14 mouse cellular contexts compared by ENCODE assay signal in genomic region chr17:34804871-34805562, GRCm38 (mm10). TPM values are rescaled to one million over a fixed set of nuclear protein-coding genes. Genes with fewer than 3 reads are reported as not detected.
DNase-seq lines count a peak whose midpoint lies in the region; ATAC-seq and TF ChIP-seq lines count a peak whose summit lies in the region.
"Had no signal": no experiment of that assay in that cellular context is flagged by ENCODE, and none has a peak within 500 bp of the region (broad histone marks: within the 10 kb centered on the region; RNA-seq: fewer than 3 reads in every experiment).

No protein-coding gene starts in this region.

- TF ChIP-seq EP300 in ES-Bruce4 (IDR thresholded peaks at IDR 0.05; ENCODE audit: insufficient read depth, low read depth, low read length), result no peak

- no peaks in the 10 kb centered on the region for H3K27me3 ChIP-seq in kidney, adult 2 months (replicated peaks; ENCODE audit: control insufficient read depth, insufficient read depth, low read length)
- no peaks in the 10 kb centered on the region for H3K27me3 ChIP-seq in ES-Bruce4 (ENCODE audit: control insufficient read depth, insufficient read depth, low read length, poor library complexity, severe bottlenecking)
- H3K27me3 ChIP-seq: limb, embryonic 12.5 days had no signal

- no peaks in the 10 kb centered on the region for H3K36me3 ChIP-seq in kidney, adult 2 months (ENCODE audit: control insufficient read depth, insufficient read depth, low read length)
- H3K36me3 ChIP-seq in ES-Bruce4 (ENCODE audit: control insufficient read depth, insufficient read depth, low read length, poor library complexity, severe bottlenecking), result no peaks in the 10 kb centered on the region
- H3K36me3 ChIP-seq: limb, embryonic 12.5 days had no signal

- 74% methylated on average over 6 of the region's 6 CpGs for WGBS in kidney, adult 2 months

- TF ChIP-seq POLR2A in kidney, adult 2 months (IDR thresholded peaks at IDR 0.05; ENCODE audit: low read depth, low read length), result no peak
- no peak for TF ChIP-seq POLR2A in ES-Bruce4 (IDR thresholded peaks at IDR 0.05; ENCODE audit: insufficient read depth, low read length)

- no peak for DNase-seq in kidney, adult 2 months
- no peak for DNase-seq in kidney, adult 8-10 months
- peak; percentile 29 for DNase-seq in A20 (ENCODE audit: low read depth, low spot score)
- DNase-seq in induced T-regulatory cell, adult 2 months (ENCODE audit: low read depth), result peak; percentile 46
- DNase-seq in kidney, adult 9 months, result no peak
- DNase-seq: cerebellum, adult 8-10 months; heart, postnatal 10 days; kidney, postnatal 25 days; right cerebral cortex, postnatal 14 days had no signal

- H3K4me1 ChIP-seq in kidney, adult 2 months (ENCODE audit: control insufficient read depth, insufficient read depth, low read length), result no peaks in the 10 kb centered on the region
- H3K4me1 ChIP-seq in ES-Bruce4 (ENCODE audit: control insufficient read depth, insufficient read depth, low read length), result no peaks in the 10 kb centered on the region
- H3K4me1 ChIP-seq: limb, embryonic 12.5 days had no signal

- TF ChIP-seq CTCF in kidney, adult 2 months (conservative IDR thresholded peaks at IDR 0.05; ENCODE audit: insufficient read depth, insufficient read length, low read depth, low read length), result peak; percentile 42
- TF ChIP-seq CTCF in ES-Bruce4 (IDR thresholded peaks at IDR 0.05; ENCODE audit: low read depth, low read length), result peak; percentile 52

- no peak for ATAC-seq in granulocyte monocyte progenitor cell, adult 5-6 weeks (replicated peaks; ENCODE audit: poor library complexity, severe bottlenecking)

- H3K9me3 ChIP-seq in ES-Bruce4 (replicated peaks; ENCODE audit: control insufficient read depth, insufficient read depth, low read length, poor library complexity, severe bottlenecking), result no peaks in the 10 kb centered on the region

- no peak overlapping the region for H3K4me3 ChIP-seq in kidney, adult 2 months (ENCODE audit: insufficient read depth, low read depth, low read length)
- no peak overlapping the region for H3K4me3 ChIP-seq in ES-Bruce4 (ENCODE audit: low read depth, low read length)
- H3K4me3 ChIP-seq: limb, embryonic 12.5 days; myocyte had no signal

- H3K27ac ChIP-seq in kidney, adult 2 months (ENCODE audit: insufficient read depth, low read depth, low read length), result no peak overlapping the region
- H3K27ac ChIP-seq in ES-Bruce4 (ENCODE audit: insufficient read depth, low read length), result no peak overlapping the region
- H3K27ac ChIP-seq: limb, embryonic 12.5 days had no signal

- no peak overlapping the region for H3K9ac ChIP-seq in ES-Bruce4 (ENCODE audit: low read depth, poor library complexity, severe bottlenecking)
- H3K9ac ChIP-seq: limb, embryonic 12.5 days had no signal

RNA-seq across cellular contexts. Expression of gene Cyp21a1, which starts 0.7 kb away (rescaled TPM):
- 0.23 and 29.2 TPM in 2 replicates for polyA plus RNA-seq in kidney, adult 2 months (2012; rRNA removed)
- not detected in 2 replicates for polyA plus RNA-seq in ES-Bruce4 (2011; ENCODE audit: insufficient read depth, insufficient read length, low read depth, missing spikeins)
- total RNA-seq in granulocyte monocyte progenitor cell, adult 5-6 weeks (2014; fragmentation: Nextera tagmentation), result not detected in 2 replicates
- not detected in 2 replicates for total RNA-seq in granulocyte monocyte progenitor cell, adult 5-6 weeks (2017)
- total RNA-seq: heart, postnatal 10 days had no signal
- polyA plus RNA-seq: embryonic facial prominence, embryonic 14.5 days; limb, embryonic 12.5 days; myocyte had no signal

RNA-seq across cellular contexts. Expression of gene Stk19, which starts 31.7 kb away (rescaled TPM):
- 35.7 and 36.7 TPM in 2 replicates for polyA plus RNA-seq in kidney, adult 2 months (2012; rRNA removed)
- 18.7 and 25.8 TPM in 2 replicates for polyA plus RNA-seq in ES-Bruce4 (2011; ENCODE audit: insufficient read depth, insufficient read length, low read depth, missing spikeins)
- 24.0 and 47.6 TPM in 2 replicates for total RNA-seq in granulocyte monocyte progenitor cell, adult 5-6 weeks (2014; fragmentation: Nextera tagmentation)
- total RNA-seq in granulocyte monocyte progenitor cell, adult 5-6 weeks (2017), result 23.1 and 29.0 TPM in 2 replicates

RNA-seq across cellular contexts. Expression of gene Dxo, which starts 31.8 kb away (rescaled TPM):
- polyA plus RNA-seq in kidney, adult 2 months (2012; rRNA removed), result 52.6 and 59.2 TPM in 2 replicates
- 22.6 and 24.5 TPM in 2 replicates for polyA plus RNA-seq in ES-Bruce4 (2011; ENCODE audit: insufficient read depth, insufficient read length, low read depth, missing spikeins)
- total RNA-seq in granulocyte monocyte progenitor cell, adult 5-6 weeks (2014; fragmentation: Nextera tagmentation), result 28.3 and 50.7 TPM in 2 replicates
- 30.2 and 32.1 TPM in 2 replicates for total RNA-seq in granulocyte monocyte progenitor cell, adult 5-6 weeks (2017)

RNA-seq across cellular contexts. Expression of gene Skiv2l, which starts 45.0 kb away (rescaled TPM):
- 58.2 and 69.5 TPM in 2 replicates for polyA plus RNA-seq in kidney, adult 2 months (2012; rRNA removed)
- polyA plus RNA-seq in ES-Bruce4 (2011; ENCODE audit: insufficient read depth, insufficient read length, low read depth, missing spikeins), result 12.7 and 13.1 TPM in 2 replicates
- total RNA-seq in granulocyte monocyte progenitor cell, adult 5-6 weeks (2014; fragmentation: Nextera tagmentation), result 31.1 and 48.4 TPM in 2 replicates
- 29.3 and 43.9 TPM in 2 replicates for total RNA-seq in granulocyte monocyte progenitor cell, adult 5-6 weeks (2017)

RNA-seq across cellular contexts. Expression of gene Nelfe, which starts 45.2 kb away (rescaled TPM):
- 24.2 and 26.2 TPM in 2 replicates for polyA plus RNA-seq in kidney, adult 2 months (2012; rRNA removed)
- 53.0 and 63.6 TPM in 2 replicates for polyA plus RNA-seq in ES-Bruce4 (2011; ENCODE audit: insufficient read depth, insufficient read length, low read depth, missing spikeins)
- total RNA-seq in granulocyte monocyte progenitor cell, adult 5-6 weeks (2014; fragmentation: Nextera tagmentation), result 53.3 and 54.5 TPM in 2 replicates
- 37.1 and 57.3 TPM in 2 replicates for total RNA-seq in granulocyte monocyte progenitor cell, adult 5-6 weeks (2017)

Comparison
In these comparisons a context has a peak if more than half of its experiments do, and no peak if none do; other contexts are left out.
1. DNase-seq: peak in A20 (single experiment) and induced T-regulatory cell, adult 2 months (single experiment); none in kidney, adult 2 months (single experiment), kidney, adult 8-10 months (0 of 2) and kidney, adult 9 months (single experiment).